Mouse (Mus musculus) CH12.LX (cell line): Measurements from ENCODE around the gene Atg2b. TPM values are rescaled to one million over a fixed set of nuclear protein-coding genes. Genes with fewer than 3 reads are reported as not detected.

Experiments
- DNase-seq: peaks from one replicate; pipeline ENCODE4 v3.0.0-alpha.2; 2013; ENCODE audit errors: extremely low read depth
- H3K27ac ChIP-seq: 2 replicates; pipeline ENCODE4 v1.5.1; 2012; ENCODE audit warnings: low read depth, mild to moderate bottlenecking, control low read depth, moderate library complexity; ENCODE audit not compliant: insufficient read depth
- H3K27me3 ChIP-seq: replicated peaks from 2 replicates; pipeline ENCODE3; 2012; ENCODE audit warnings: inconsistent platforms
- H3K36me3 ChIP-seq, 2 experiments: replicated peaks in 1 of 2; 2 replicates each; pipeline versions ENCODE3 to v1.6.1; 2012; ENCODE audit warnings: inconsistent platforms in 1 of 2, low read length in 1 of 2, mild to moderate bottlenecking in 1 of 2, mixed read lengths in 1 of 2, moderate library complexity in 1 of 2; ENCODE audit not compliant: control insufficient read depth in 1 of 2, insufficient read depth in 1 of 2
- H3K4me1 ChIP-seq, 2 experiments: 2 replicates each; pipeline ENCODE4 v1.6.1; 2012; ENCODE audit warnings: inconsistent platforms in 1 of 2, moderate library complexity in 1 of 2; ENCODE audit not compliant: insufficient read depth in 2 of 2, control insufficient read depth in 1 of 2
- H3K4me2 ChIP-seq: 2 replicates; pipeline ENCODE4 v1.6.1; 2012; ENCODE audit warnings: low read depth, mild to moderate bottlenecking, control low read depth; ENCODE audit not compliant: poor library complexity, insufficient read depth, severe bottlenecking
- H3K4me3 ChIP-seq, 3 experiments: fragments of 150-350 bp in 1 of 3; sonication (generic) in 1 of 3; replicated peaks in 1 of 3; 2 replicates each; pipeline versions ENCODE3 to v1.5.1; 2011 to 2012; ENCODE audit warnings: low read depth in 2 of 3, low read length in 2 of 3, mild to moderate bottlenecking in 2 of 3, moderate library complexity in 2 of 3, control low read depth in 1 of 3, improper control_type of control experiment in 1 of 3, inconsistent platforms in 1 of 3, mixed read lengths in 1 of 3; ENCODE audit not compliant: poor library complexity in 1 of 3
- H3K79me2 ChIP-seq: replicated peaks from 2 replicates; pipeline ENCODE4 v1.6.1; 2012; ENCODE audit warnings: mild to moderate bottlenecking, moderate library complexity; ENCODE audit not compliant: control insufficient read depth, poor library complexity, insufficient read depth, severe bottlenecking; ENCODE audit errors: extremely low read depth
- H3K9ac ChIP-seq: 2 replicates; pipeline ENCODE4 v1.6.1; 2012; ENCODE audit warnings: low read depth, mild to moderate bottlenecking, control low read depth, moderate library complexity; ENCODE audit not compliant: insufficient read depth
- H3K9me3 ChIP-seq: replicated peaks from 2 replicates; pipeline ENCODE3; 2012; ENCODE audit warnings: low read length, inconsistent platforms, mixed read lengths
- CHD2 ChIP-seq: IDR thresholded peaks from 2 replicates; pipeline ENCODE4 v1.6.1; 2011; ENCODE audit warnings: low read length, improper control_type of control experiment
- CTCF ChIP-seq, 2 experiments: IDR thresholded peaks in 1 of 2; conservative IDR thresholded peaks in 1 of 2; 2 replicates each; pipeline ENCODE4 v1.5.1; 2011 to 2012; ENCODE audit warnings: low read depth in 2 of 2, low read length in 2 of 2, improper control_type of control experiment in 1 of 2, inconsistent platforms in 1 of 2, mild to moderate bottlenecking in 1 of 2, moderate library complexity in 1 of 2
- E2F4 ChIP-seq: IDR thresholded peaks from 2 replicates; pipeline ENCODE4 v1.6.1; 2011; ENCODE audit warnings: low read depth, low read length, improper control_type of control experiment; ENCODE audit not compliant: insufficient replicate concordance
- GABPA ChIP-seq: IDR thresholded peaks from 2 replicates; pipeline ENCODE4 v1.6.1; 2012; ENCODE audit warnings: low read depth, low read length, improper control_type of control experiment, inconsistent platforms; ENCODE audit not compliant: insufficient replicate concordance
- HCFC1 ChIP-seq: IDR thresholded peaks from 2 replicates; pipeline ENCODE4 v1.6.1; 2012; ENCODE audit warnings: low read depth, mild to moderate bottlenecking, inconsistent platforms, low read length, improper control_type of control experiment
- JUN ChIP-seq: IDR thresholded peaks from 2 replicates; pipeline ENCODE4 v1.6.1; 2011; ENCODE audit warnings: low read depth, mild to moderate bottlenecking, low read length, improper control_type of control experiment, moderate library complexity; ENCODE audit not compliant: insufficient read depth
- JUND ChIP-seq: conservative IDR thresholded peaks from 2 replicates; pipeline ENCODE4 v1.6.1; 2011; ENCODE audit warnings: low read depth, low read length, improper control_type of control experiment
- KAT2A ChIP-seq: IDR thresholded peaks from 2 replicates; pipeline ENCODE4 v1.6.1; 2012; ENCODE audit warnings: low read length, improper control_type of control experiment, inconsistent platforms; ENCODE audit not compliant: insufficient replicate concordance
- MYC ChIP-seq: IDR thresholded peaks from 2 replicates; pipeline ENCODE4 v1.6.1; 2011; ENCODE audit warnings: low read depth, mild to moderate bottlenecking, improper control_type of control experiment, low read length
- NELFE ChIP-seq: IDR thresholded peaks from 2 replicates; pipeline ENCODE4 v1.6.1; 2011; ENCODE audit warnings: low read depth, low read length, improper control_type of control experiment
- PAX5 ChIP-seq: IDR thresholded peaks from 2 replicates; pipeline ENCODE4 v1.6.1; 2012; ENCODE audit warnings: low read length, inconsistent platforms, mixed read lengths
- RAD21 ChIP-seq: IDR thresholded peaks from 2 replicates; pipeline ENCODE4 v1.6.1; 2011; ENCODE audit warnings: low read depth, mild to moderate bottlenecking, low read length, improper control_type of control experiment, moderate library complexity
- ZKSCAN1 ChIP-seq: IDR thresholded peaks from 2 replicates; pipeline ENCODE4 v1.6.1; 2012; ENCODE audit warnings: low read depth, inconsistent platforms, low read length, improper control_type of control experiment, borderline replicate concordance
- dilution Hi-C: fragments of 300-500 bp; cut with MboI; formaldehyde crosslinking; loops from 2 replicates; pipeline ENCODE4 v1.14.3; 2020; ENCODE audit warnings: low sequenced_read_pairs; ENCODE audit not compliant: extremely low pct_unique_long_range_greater_than_20kb, extremely low pct_ligation_motif_present
- in situ Hi-C: fragments of 300-500 bp; cut with MboI; formaldehyde crosslinking; loops from 3 replicates; pipeline ENCODE4 v1.14.3; 2019; ENCODE audit warnings: low sequenced_read_pairs, low pct_ligation_motif_present, low pct_unique_long_range_greater_than_20kb, mixed read lengths
- polyA plus RNA-seq: library from polyadenylated mRNA; unstranded; fragments of >175 nt; gene quantifications from 2 replicates; pipeline ENCODE4 v1.2.1, GENCODE M21; 2012; ENCODE audit warnings: low read depth; ENCODE audit not compliant: insufficient read length
- total RNA-seq, 2 experiments: library from RNA; depleted of rRNA; stranded (reverse); fragments of 300-350 nt in 1 of 2; fragments of >200 nt in 1 of 2; gene quantifications; 2 replicates each; pipeline ENCODE4 v1.2.3; 2012 to 2014

The Atg2b gene
- total and polyA plus RNA-seq, 3 experiments: 26.9 to 28.5 (median 28.4) TPM

GRCm38 (mm10) chr12:105687416-105687815, 2.4 kb upstream of the Atg2b start:
- in situ Hi-C loops: no loop called here
- no peaks in the 10 kb centered on the region for H3K9me3 ChIP-seq
- no peak for DNase-seq
- H3K36me3 ChIP-seq: peaks cover 11 to 39% of the 10 kb centered on the region in 2 experiments
- dilution Hi-C loops: no loop called here
- TF ChIP-seq GABPA (no peak), NELFE (no peak), RAD21 (no peak), E2F4 (no peak), JUND (no peak), KAT2A (no peak)
- peaks cover 24% of the 10 kb centered on the region for H3K79me2 ChIP-seq
- H3K27ac ChIP-seq: no peak overlapping the region
- H3K4me2 ChIP-seq: no peak overlapping the region
- H3K4me3 ChIP-seq: no peak overlapping the region
- H3K9ac ChIP-seq: no peak overlapping the region
- H3K4me1 ChIP-seq: peaks cover 5 to 23% of the 10 kb centered on the region in 2 experiments; a peak in 3 of 4 replicates
- H3K27me3 ChIP-seq: no peaks in the 10 kb centered on the region

GRCm38 (mm10) chr12:105686791-105687190, 1.8 kb upstream of the Atg2b start:
- Histone ChIP-seq H3K4me3 (no peak overlapping the region), H3K4me2 (no peak overlapping the region), H3K36me3 (peaks cover 9 to 38% of the 10 kb centered on the region in 2 experiments), H3K79me2 (peaks cover 29% of the 10 kb centered on the region), H3K9ac (no peak overlapping the region), H3K27me3 (no peaks in the 10 kb centered on the region), H3K9me3 (no peaks in the 10 kb centered on the region), H3K4me1 (peaks cover 5 to 29% of the 10 kb centered on the region in 2 experiments; a peak in 3 of 4 replicates), H3K27ac (no peak overlapping the region)
- TF ChIP-seq HCFC1: no peak
- TF ChIP-seq CTCF (conservative IDR thresholded peaks at IDR 0.05 in 1 of 2, IDR thresholded peaks at IDR 0.05 in 1 of 2; ENCODE audit: low read depth in 2 of 2, low read length in 2 of 2): no peak
- no peak for TF ChIP-seq PAX5
- TF ChIP-seq MYC: no peak
- TF ChIP-seq ZKSCAN1: no peak
- TF ChIP-seq KAT2A: no peak
- no peak for TF ChIP-seq JUN
- TF ChIP-seq CHD2: no peak
- dilution Hi-C loops: no loop called here
- in situ Hi-C loops: no loop called here
- DNase-seq: no peak
